Mouse (Mus musculus) intestine, postnatal 0 days (tissue): ENCODE data around the gene Rad51b. TPM values are rescaled to one million over a fixed set of nuclear protein-coding genes. Genes with fewer than 3 reads are reported as not detected.

ENCODE experiments used
- ATAC-seq: fragments of 200-750 bp; cut with Nextera tagmentation; 2 replicates; pipeline ENCODE4 v1.8.0; 2017; ENCODE audit warnings: mild to moderate bottlenecking, moderate TSS enrichment, moderate library complexity
- H3K27ac ChIP-seq: fragments of 300-500 bp; sonication (generic); 2 replicates; pipeline ENCODE4 v1.5.1; 2014; ENCODE audit warnings: mild to moderate bottlenecking, low read depth, low read length, moderate library complexity
- H3K27me3 ChIP-seq: fragments of 300-500 bp; sonication (generic); replicated peaks from 2 replicates; pipeline ENCODE4 v1.6.1; 2014; ENCODE audit warnings: low read length, mixed read lengths; ENCODE audit not compliant: control insufficient read depth, insufficient read depth
- H3K36me3 ChIP-seq: fragments of 300-500 bp; sonication (generic); 2 replicates; pipeline ENCODE4 v1.6.1; 2014; ENCODE audit warnings: mild to moderate bottlenecking, moderate library complexity; ENCODE audit not compliant: control insufficient read depth, insufficient read depth
- H3K4me1 ChIP-seq: fragments of 300-500 bp; sonication (generic); replicated peaks from 2 replicates; pipeline ENCODE4 v1.6.1; 2014; ENCODE audit warnings: antibody characterized with exemption, low read length, mixed read lengths; ENCODE audit not compliant: control insufficient read depth, insufficient read depth
- H3K4me2 ChIP-seq: fragments of 300-500 bp; sonication (generic); replicated peaks from 2 replicates; pipeline ENCODE4 v1.6.1; 2014; ENCODE audit warnings: low read depth, mild to moderate bottlenecking, moderate library complexity
- H3K4me3 ChIP-seq: fragments of 300-500 bp; sonication (generic); 2 replicates; pipeline ENCODE4 v1.5.1; 2014; ENCODE audit warnings: low read depth, low read length
- H3K9ac ChIP-seq: fragments of 300-500 bp; sonication (generic); 2 replicates; pipeline ENCODE4 v1.6.1; 2014; ENCODE audit warnings: mild to moderate bottlenecking, low read depth, low read length
- H3K9me3 ChIP-seq: fragments of 300-500 bp; sonication (generic); 2 replicates; pipeline ENCODE4 v1.6.1; 2016; ENCODE audit warnings: mixed run types; ENCODE audit not compliant: control insufficient read depth
- CTCF ChIP-seq: sonication (generic); IDR thresholded peaks from 2 replicates; pipeline ENCODE4 v1.5.1; 2016; ENCODE audit warnings: low read depth, mild to moderate bottlenecking, control low read depth, antibody characterized with exemption, moderate library complexity
- WGBS: fragments of 180-500 bp; shearing (Covaris S2); extraction: QIAGEN DNeasy Blood & Tissue Kit; methylation state at CpG from one replicate; pipeline ENCODE4 v1.1.7; 2014; 5-methylcytosine and 5-hydroxymethylcytosine counted together
- polyA plus RNA-seq: library from polyadenylated mRNA; unstranded; fragments of >200 nt; fragmentation: Nextera tagmentation; extraction: Ambion mirVana; gene quantifications from 2 replicates; pipeline ENCODE4 v1.2.1, GENCODE M21; 2015

The Rad51b gene
- polyA plus RNA-seq, 1 experiment from 2014 or later, result 1.9 TPM

DNA sequence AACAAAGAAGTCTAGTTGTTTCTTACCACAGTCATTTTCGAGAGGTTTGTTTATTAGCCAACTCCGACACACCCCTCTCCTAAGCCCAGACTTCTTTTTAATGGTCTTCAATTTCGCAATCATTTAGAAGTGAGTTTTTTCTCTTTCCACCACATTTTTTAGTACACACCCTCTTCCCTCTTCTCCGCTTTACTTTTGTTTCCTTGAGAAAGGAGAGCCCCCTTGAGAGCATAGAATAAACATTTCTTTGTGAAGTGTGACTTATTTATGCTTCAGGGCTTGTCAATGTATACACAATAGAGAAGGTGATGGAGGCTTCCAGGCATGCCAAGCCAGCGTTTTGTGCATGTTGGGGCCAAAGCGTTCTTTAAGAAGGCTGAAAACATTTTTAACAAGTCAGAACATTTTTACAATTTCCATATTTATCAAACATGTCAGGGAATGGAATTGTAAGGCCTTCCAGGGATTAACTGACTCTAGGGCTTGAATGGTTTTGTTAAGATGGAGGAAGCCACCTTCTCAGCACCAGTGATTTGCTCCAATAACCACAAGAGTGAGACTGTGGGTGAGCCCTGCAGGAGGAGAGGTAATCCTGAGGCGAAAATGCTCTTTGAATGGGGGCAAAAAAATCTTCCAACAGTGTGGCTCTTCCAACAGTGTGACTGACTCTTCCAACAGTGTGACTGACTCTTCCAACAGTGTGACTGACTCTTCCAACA, 136.8 kb downstream of the Rad51b start:
- WGBS, result 30% methylated on average over 7 of the region's 7 CpGs
- H3K4me3 ChIP-seq, result no peak overlapping the region
- H3K27ac ChIP-seq, result no peak overlapping the region
- no peaks in the 10 kb centered on the region for H3K36me3 ChIP-seq
- no peak for ATAC-seq
- no peak overlapping the region for H3K9ac ChIP-seq
- no peaks in the 10 kb centered on the region for H3K9me3 ChIP-seq
- H3K27me3 ChIP-seq, result no peaks in the 10 kb centered on the region
- no peak for TF ChIP-seq CTCF
- 0 out of 2 replicates have a peak overlapping the region, but pooled peaks have one; percentile 13 for H3K4me2 ChIP-seq
- no peaks in the 10 kb centered on the region for H3K4me1 ChIP-seq

DNA sequence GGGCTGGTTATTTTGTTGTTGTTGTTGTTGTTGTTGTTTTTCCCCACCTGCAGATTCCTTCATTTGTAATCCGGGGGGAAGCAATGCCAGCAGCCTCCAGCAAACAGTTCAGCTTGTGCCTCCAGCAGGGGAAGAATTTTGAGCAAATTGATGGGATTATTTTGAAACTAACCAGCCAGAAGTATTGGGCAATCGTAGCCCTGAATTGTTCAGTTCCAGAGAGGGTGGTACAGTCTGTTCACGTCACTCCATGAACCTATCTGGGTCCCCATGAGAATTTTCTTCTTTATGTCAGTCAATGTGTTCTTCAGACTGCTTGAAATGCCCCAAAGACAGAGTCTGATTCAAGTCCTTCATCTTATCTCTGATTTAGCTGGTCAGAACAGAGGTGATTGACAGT, 138.4 kb downstream of the Rad51b start:
- no peaks in the 10 kb centered on the region for H3K4me1 ChIP-seq
- no peak for ATAC-seq
- no peaks in the 10 kb centered on the region for H3K27me3 ChIP-seq
- H3K9ac ChIP-seq, result no peak overlapping the region
- no peaks in the 10 kb centered on the region for H3K9me3 ChIP-seq
- TF ChIP-seq CTCF, result no peak
- no peaks in the 10 kb centered on the region for H3K36me3 ChIP-seq
- WGBS, result 74% methylated on average over 3 of the region's 3 CpGs
- no peak overlapping the region for H3K4me2 ChIP-seq
- no peak overlapping the region for H3K4me3 ChIP-seq
- no peak overlapping the region for H3K27ac ChIP-seq

DNA sequence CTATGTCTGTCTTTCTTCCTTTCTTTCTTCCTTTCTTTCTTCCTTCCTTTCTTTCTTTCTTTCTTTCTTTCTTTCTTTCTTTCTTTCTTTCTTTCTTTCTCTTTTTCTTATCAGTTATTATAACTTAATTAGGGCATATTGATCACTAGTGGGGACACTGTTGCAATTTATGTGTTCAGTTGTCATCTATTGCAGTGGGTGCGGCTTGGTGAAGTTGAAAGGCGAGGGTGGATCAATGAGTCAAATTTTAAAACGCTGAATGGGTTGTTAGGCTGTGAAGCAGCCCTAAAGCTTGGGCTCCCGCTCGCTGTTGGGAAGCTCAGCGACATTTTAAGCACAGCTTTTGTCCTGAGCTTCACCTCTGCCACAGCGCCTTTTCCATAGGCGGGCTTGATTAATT, 139.0 kb downstream of the Rad51b start:
- 66% methylated on average over 8 of the region's 8 CpGs for WGBS
- no peak overlapping the region for H3K27ac ChIP-seq

DNA sequence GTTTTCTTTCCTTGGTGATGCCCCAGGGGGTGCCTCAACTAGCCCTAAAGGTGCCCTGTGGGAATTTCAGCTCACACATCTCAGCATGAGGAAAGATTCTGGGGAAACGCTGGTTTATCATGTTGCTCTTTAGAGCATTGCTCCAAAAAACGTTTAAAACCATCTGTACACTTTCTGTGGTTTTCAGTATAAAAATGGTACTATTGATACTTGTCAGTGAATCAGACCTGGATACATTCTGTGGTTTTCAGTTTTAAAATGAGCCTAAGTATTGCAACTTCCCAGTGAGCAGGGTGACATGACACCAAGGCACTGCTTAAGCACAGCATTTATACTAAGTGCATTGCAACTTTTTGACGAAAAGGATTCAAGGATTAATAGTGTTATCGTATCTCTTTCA, 139.8 kb downstream of the Rad51b start:
- 76% methylated on average over 4 of the region's 4 CpGs for WGBS
- Histone ChIP-seq H3K4me1 (no peaks in the 10 kb centered on the region), H3K27ac (no peak overlapping the region)

More for the DNA sequence above, 139.0 kb downstream of the Rad51b start:
- Histone ChIP-seq H3K4me1 (no peaks in the 10 kb centered on the region), H3K9ac (no peak overlapping the region), H3K4me2 (no peak overlapping the region), H3K36me3 (no peaks in the 10 kb centered on the region), H3K27me3 (no peaks in the 10 kb centered on the region), H3K9me3 (no peaks in the 10 kb centered on the region), H3K4me3 (no peak overlapping the region)
- TF ChIP-seq CTCF, result no peak
- no peak for ATAC-seq

DNA sequence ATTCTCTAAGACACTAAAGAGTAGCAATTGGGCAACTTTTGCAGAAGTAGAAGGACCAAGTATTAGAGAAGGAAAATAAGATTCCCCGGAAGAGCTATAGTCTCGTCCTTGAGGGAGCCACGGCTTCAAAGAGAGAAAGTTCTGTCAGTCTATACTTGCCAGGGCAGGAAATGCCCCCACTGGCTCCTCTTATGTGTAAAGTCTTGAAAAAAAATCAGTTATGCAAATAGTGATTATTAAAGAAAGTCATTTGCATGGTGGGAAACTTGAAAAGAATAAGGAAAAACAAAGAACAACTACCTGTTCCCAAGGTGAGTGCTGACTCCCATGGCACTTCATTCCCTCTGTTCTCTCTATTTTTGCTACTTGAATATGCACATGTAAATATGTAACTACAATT, 140.5 kb downstream of the Rad51b start:
- Histone ChIP-seq H3K27me3 (no peaks in the 10 kb centered on the region), H3K4me3 (no peak overlapping the region), H3K4me1 (no peaks in the 10 kb centered on the region), H3K27ac (no peak overlapping the region), H3K9me3 (no peaks in the 10 kb centered on the region), H3K4me2 (no peak overlapping the region), H3K9ac (no peak overlapping the region), H3K36me3 (no peaks in the 10 kb centered on the region)
- no peak for TF ChIP-seq CTCF
- WGBS, result 72% methylated on average over 3 of the region's 3 CpGs
- no peak for ATAC-seq

More for the DNA sequence above, 139.8 kb downstream of the Rad51b start:
- TF ChIP-seq CTCF, result no peak
- no peak overlapping the region for H3K4me3 ChIP-seq
- H3K27me3 ChIP-seq, result no peaks in the 10 kb centered on the region
- no peak for ATAC-seq
- H3K9ac ChIP-seq, result no peak overlapping the region
- no peak overlapping the region for H3K4me2 ChIP-seq
- H3K9me3 ChIP-seq, result no peaks in the 10 kb centered on the region
- H3K36me3 ChIP-seq, result no peaks in the 10 kb centered on the region

DNA sequence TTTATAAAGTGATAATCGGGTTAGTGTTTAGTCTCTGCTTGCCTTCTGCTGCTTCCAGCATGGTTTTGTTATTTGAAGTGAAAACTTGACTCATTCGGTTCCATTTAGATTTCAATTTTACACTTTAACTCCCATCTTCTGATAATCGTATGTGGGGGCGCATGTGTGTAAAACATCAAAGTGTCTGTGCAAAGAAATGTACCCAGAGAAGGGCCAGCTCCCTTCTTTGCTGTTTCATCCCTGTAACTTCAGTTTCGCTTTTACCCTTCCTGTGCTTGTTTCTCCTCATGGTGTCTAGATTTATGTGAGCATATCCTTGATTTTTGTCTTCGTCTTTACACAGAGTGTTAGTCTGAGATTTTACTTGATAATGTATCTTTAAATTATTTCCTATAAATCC, 142.9 kb downstream of the Rad51b start:
- no peak overlapping the region for H3K4me3 ChIP-seq
- no peaks in the 10 kb centered on the region for H3K9me3 ChIP-seq
- 78% methylated on average over 6 of the region's 6 CpGs for WGBS
- H3K36me3 ChIP-seq, result no peaks in the 10 kb centered on the region
- no peak for ATAC-seq
- no peak for TF ChIP-seq CTCF
- H3K9ac ChIP-seq, result no peak overlapping the region
- no peak overlapping the region for H3K4me2 ChIP-seq
- H3K4me1 ChIP-seq, result no peaks in the 10 kb centered on the region
- H3K27ac ChIP-seq, result no peak overlapping the region
- H3K27me3 ChIP-seq, result no peaks in the 10 kb centered on the region
